Mouse (Mus musculus) CH12.LX (cell line): ENCODE measurements around the gene Ldb3.

ENCODE experiments used
- MAFK ChIP-seq: IDR thresholded peaks from 2 replicates; pipeline ENCODE4 v1.6.1; 2011; ENCODE audit warnings: low read length, improper control_type of control experiment; ENCODE audit not compliant: insufficient replicate concordance
- MEF2A ChIP-seq: IDR thresholded peaks from 2 replicates; pipeline ENCODE4 v1.6.1; 2014; ENCODE audit warnings: low read depth, mild to moderate bottlenecking, inconsistent platforms, low read length, improper control_type of control experiment, borderline replicate concordance
- TBP ChIP-seq: conservative IDR thresholded peaks from 2 replicates; pipeline ENCODE4 v1.6.1; 2011; ENCODE audit warnings: low read depth, low read length, improper control_type of control experiment
- USF1 ChIP-seq: IDR thresholded peaks from 2 replicates; pipeline ENCODE4 v1.6.1; 2014; ENCODE audit warnings: low read depth, mild to moderate bottlenecking, inconsistent platforms, low read length, improper control_type of control experiment
- ZC3H11A ChIP-seq: IDR thresholded peaks from 2 replicates; pipeline ENCODE4 v1.6.1; 2012; ENCODE audit warnings: low read depth, mild to moderate bottlenecking, inconsistent platforms, low read length, improper control_type of control experiment

DNA sequence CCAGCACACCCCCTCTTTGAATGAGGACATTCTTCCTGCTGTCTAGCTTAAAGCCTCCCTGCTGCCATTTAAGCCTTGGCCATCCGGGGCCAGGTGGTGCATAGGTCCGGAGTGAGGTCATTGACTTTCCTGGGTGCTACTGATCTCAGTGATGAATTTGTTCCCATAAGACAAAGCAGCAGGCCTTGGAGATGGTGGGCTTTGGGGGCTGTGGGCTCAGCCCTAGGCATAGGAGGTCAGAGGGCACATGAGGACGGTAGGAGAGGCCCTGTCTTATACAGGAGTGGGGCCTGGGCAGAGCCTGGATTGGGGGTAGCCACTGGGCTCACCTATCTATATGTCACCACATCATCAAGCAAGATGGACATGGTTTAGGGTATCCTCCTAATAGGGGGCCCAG, 1.6 kb downstream of the Ldb3 start:
- no peak for TF ChIP-seq TBP
- no peak for TF ChIP-seq MAFK
- no peak for TF ChIP-seq MEF2A
- TF ChIP-seq USF1: no peak
- no peak for TF ChIP-seq ZC3H11A
